Mouse (Mus musculus) liver, adult 2 months (tissue): ENCODE measurements around the gene Megf11. TPM values are rescaled to one million over a fixed set of nuclear protein-coding genes. Genes with fewer than 3 reads are reported as not detected.

Experiments
- DNase-seq: peaks from one replicate; pipeline ENCODE4 v3.0.0-alpha.2; 2011; ENCODE audit warnings: low read depth, low spot score; ENCODE audit errors: extremely low read depth
- H3K27ac ChIP-seq: fragments of 200-500 bp; replicated peaks from 2 replicates; pipeline ENCODE4 v1.5.1; 2012; ENCODE audit warnings: low read depth, mild to moderate bottlenecking, control low read depth, inconsistent platforms, low read length; ENCODE audit not compliant: insufficient read depth
- H3K27me3 ChIP-seq: fragments of 200-500 bp; 2 replicates; pipeline ENCODE4 v1.6.1; 2012; ENCODE audit warnings: mild to moderate bottlenecking, moderate library complexity, low read length, inconsistent platforms; ENCODE audit not compliant: control insufficient read depth, insufficient read depth
- H3K36me3 ChIP-seq: fragments of 200-500 bp; 2 replicates; pipeline ENCODE4 v1.6.1; 2012; ENCODE audit warnings: low read length, inconsistent platforms; ENCODE audit not compliant: control insufficient read depth, insufficient read depth
- H3K4me1 ChIP-seq: fragments of 200-500 bp; 2 replicates; pipeline ENCODE4 v1.6.1; 2011; ENCODE audit warnings: low read length; ENCODE audit not compliant: control insufficient read depth, insufficient read depth
- H3K4me3 ChIP-seq: fragments of 200-500 bp; 2 replicates; pipeline ENCODE4 v1.5.1; 2011; ENCODE audit warnings: low read depth, mild to moderate bottlenecking, control low read depth, low read length, moderate library complexity; ENCODE audit not compliant: insufficient read depth
- H3K79me2 ChIP-seq: fragments of 200-500 bp; 2 replicates; pipeline ENCODE4 v1.6.1; 2012; ENCODE audit warnings: inconsistent platforms, mild to moderate bottlenecking, low read length, moderate library complexity; ENCODE audit not compliant: control insufficient read depth, insufficient read depth
- H3K9ac ChIP-seq: fragments of 200-500 bp; 2 replicates; pipeline ENCODE4 v1.6.1; 2012; ENCODE audit warnings: low read depth, mild to moderate bottlenecking, control low read depth, inconsistent platforms, low read length
- CTCF ChIP-seq: fragments of 200-500 bp; IDR thresholded peaks from 2 replicates; pipeline ENCODE4 v1.5.1; 2011; ENCODE audit warnings: low read depth, low read length, control low read depth
- POLR2A ChIP-seq: fragments of 200-500 bp; IDR thresholded peaks from 2 replicates; pipeline ENCODE4 v1.6.1; 2011; ENCODE audit warnings: low read length, control low read depth; ENCODE audit not compliant: insufficient read depth; ENCODE audit errors: extremely low read depth
- WGBS: fragments of 180-500 bp; shearing (Covaris S2); methylation state at CpG from one replicate; pipeline ENCODE4 v1.1.7; 2018; 5-methylcytosine and 5-hydroxymethylcytosine counted together
- polyA plus RNA-seq: library from polyadenylated mRNA; depleted of rRNA; stranded (reverse); fragments of >200 nt; gene quantifications from 2 replicates; pipeline ENCODE4 v1.2.3, GENCODE M21; 2012
- total RNA-seq: library from RNA; depleted of rRNA; stranded (reverse); fragments of >200 nt; gene quantifications from 2 replicates; pipeline ENCODE4 v1.2.3, GENCODE M21; 2014

Gene Megf11
- total and polyA plus RNA-seq, 2 experiments: 0.09 to 0.13 TPM

DNA sequence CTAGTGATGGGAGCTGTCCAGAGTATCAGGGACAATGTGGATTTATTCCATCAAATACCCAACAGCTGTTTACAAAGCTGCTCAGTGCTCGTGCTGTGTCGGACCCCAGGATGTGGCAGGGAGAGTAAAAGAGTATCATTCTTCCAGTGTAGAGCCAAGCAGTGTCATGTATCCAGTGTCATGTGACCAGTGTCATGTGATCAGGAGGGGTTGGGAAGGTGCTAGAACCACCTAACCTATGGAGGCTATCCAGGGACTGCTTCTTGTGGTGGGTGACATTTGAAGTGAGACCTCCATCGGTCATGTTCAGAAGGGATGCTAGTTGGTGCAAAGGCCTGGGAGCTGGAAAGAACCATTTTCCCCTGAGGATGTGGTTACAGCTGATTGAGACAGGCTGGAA is 146.5 kb downstream of the Megf11 start:
- Histone ChIP-seq H3K79me2 (no peaks in the 10 kb centered on the region), H3K27ac (no peak overlapping the region), H3K4me3 (no peak overlapping the region), H3K36me3 (no peaks in the 10 kb centered on the region), H3K4me1 (no peaks in the 10 kb centered on the region), H3K27me3 (no peaks in the 10 kb centered on the region), H3K9ac (no peak overlapping the region)
- TF ChIP-seq CTCF (no peak), POLR2A (no peak)
- WGBS: 95% methylated on average over 3 of the region's 3 CpGs
- no peak for DNase-seq

DNA sequence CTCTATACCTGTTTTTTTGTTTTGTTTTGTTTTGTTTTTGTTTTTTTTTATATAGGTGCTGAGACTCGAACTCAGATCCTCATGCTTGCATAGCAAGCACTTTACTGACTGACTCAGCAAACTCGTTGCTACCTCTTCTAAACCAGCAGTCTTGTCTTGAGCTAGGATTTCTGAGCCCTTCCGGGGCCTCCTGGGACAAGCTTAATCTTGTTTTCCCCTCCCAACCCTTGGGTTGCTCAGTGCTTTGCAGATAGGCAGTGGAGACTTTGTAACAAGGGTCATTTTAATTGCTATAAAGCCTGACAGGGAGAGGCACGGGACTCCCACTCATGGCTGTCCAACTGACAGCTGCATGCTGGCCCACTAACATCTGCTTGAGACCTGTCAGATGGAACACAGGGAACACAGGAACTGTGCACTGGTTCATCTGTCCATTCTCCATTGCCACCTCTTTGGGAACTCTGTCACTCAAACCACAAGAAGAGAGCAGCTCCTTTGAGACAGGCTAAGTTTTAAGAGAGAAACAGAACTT is 147.4 kb downstream of the Megf11 start:
- H3K27ac ChIP-seq: no peak overlapping the region
- TF ChIP-seq CTCF (no peak), POLR2A (no peak)
- WGBS: 80% methylated on average over 4 of the region's 4 CpGs
- H3K4me1 ChIP-seq: no peaks in the 10 kb centered on the region
- no peaks in the 10 kb centered on the region for H3K27me3 ChIP-seq
- no peak overlapping the region for H3K4me3 ChIP-seq
- no peaks in the 10 kb centered on the region for H3K36me3 ChIP-seq
- no peaks in the 10 kb centered on the region for H3K79me2 ChIP-seq
- no peak for DNase-seq
- H3K9ac ChIP-seq: no peak overlapping the region

DNA sequence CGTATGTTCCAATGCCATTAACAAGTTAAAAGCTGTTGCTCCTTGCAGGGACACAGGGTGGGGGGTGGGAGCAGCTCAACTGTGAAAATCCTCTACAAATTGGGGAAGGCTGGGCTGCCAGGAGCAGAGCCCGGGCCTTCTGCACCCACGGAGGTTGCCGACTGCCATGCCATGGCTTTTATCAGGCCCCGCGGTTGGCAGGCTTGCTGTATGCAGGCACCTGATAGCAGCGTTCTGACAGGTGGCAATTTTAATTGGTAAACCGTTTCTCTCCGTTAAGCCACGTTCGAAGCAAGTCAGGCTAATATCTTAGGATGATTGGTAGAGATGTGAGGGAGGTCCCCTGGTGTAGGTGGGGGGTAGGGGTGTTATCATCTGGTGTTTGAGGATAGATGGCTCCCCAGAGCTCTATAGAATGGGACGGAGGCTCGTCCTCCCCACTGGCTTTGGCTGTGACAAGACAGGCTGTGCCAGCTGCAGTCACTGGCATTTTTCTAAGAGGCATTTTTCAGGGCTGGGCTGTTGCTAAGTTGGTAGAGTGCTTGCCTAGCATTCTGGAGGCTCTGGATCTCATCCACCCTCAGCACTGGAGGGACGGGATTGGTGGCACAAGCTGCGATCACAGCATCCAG is 148.2 kb downstream of the Megf11 start:
- Histone ChIP-seq H3K4me1 (no peaks in the 10 kb centered on the region), H3K36me3 (no peaks in the 10 kb centered on the region), H3K27ac (no peak overlapping the region), H3K9ac (no peak overlapping the region), H3K79me2 (no peaks in the 10 kb centered on the region), H3K4me3 (no peak overlapping the region), H3K27me3 (no peaks in the 10 kb centered on the region)
- TF ChIP-seq CTCF: no peak
- TF ChIP-seq POLR2A: no peak
- 55% methylated on average over 15 of the region's 15 CpGs for WGBS
- no peak for DNase-seq

DNA sequence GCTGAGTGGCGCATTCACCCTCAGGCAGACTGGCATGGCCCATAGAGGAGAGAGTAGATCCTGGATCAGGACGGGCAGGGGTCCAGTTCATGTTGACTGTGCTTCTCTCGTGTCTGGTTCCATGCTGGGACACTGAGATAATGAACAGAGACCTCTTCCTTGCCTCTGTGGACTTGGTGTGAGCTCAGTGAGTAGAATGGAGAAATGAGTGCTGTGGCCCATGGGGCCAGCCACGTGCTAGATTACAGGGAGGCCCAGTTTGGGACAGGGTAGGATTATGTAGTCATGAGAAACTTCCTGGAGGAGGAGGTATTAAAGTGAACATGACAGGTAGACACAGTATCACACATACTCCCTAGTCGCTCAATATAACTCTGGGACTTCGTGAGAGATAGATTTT is 148.9 kb downstream of the Megf11 start:
- Histone ChIP-seq H3K27me3 (no peaks in the 10 kb centered on the region), H3K79me2 (no peaks in the 10 kb centered on the region), H3K27ac (no peak overlapping the region), H3K36me3 (no peaks in the 10 kb centered on the region), H3K4me3 (no peak overlapping the region), H3K4me1 (no peaks in the 10 kb centered on the region), H3K9ac (no peak overlapping the region)
- 82% methylated on average over 6 of the region's 6 CpGs for WGBS
- DNase-seq: no peak
- TF ChIP-seq CTCF (no peak), POLR2A (no peak)

DNA sequence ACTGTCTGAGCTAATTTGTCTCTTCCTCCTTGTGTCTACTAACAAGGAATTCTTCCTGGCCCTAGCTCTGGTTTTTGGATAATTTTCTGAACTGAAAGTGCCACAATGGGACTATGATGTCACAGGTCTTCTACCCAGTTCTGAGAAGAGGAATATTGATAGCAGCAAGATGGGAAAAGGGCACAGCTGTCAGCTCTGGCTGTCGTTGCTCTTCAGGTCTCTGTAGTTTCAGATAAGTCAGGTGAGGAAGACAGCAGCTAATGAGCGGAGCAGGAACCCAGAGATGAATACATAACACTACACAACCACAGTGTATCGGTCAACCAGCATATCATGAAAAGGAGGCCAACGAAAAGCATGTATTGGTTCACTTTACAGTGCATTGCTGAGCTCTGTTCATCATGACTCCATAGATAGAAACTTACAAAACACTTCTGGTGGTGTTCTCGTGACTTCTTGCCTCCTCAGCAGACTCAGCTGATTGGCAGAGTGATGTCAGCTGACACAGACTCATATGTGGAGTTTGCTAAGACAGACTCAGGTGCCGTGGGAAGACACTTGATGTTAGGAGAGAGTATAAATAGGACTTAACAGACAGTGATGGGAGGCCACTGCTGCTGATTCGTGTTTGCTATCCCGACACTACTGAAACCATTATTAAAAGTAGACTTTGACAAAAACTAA is 149.6 kb downstream of the Megf11 start:
- TF ChIP-seq POLR2A (no peak), CTCF (no peak)
- H3K79me2 ChIP-seq: no peaks in the 10 kb centered on the region
- H3K27ac ChIP-seq: no peak overlapping the region
- H3K36me3 ChIP-seq: no peaks in the 10 kb centered on the region
- H3K4me3 ChIP-seq: no peak overlapping the region
- no peaks in the 10 kb centered on the region for H3K4me1 ChIP-seq
- H3K27me3 ChIP-seq: no peaks in the 10 kb centered on the region
- no peak for DNase-seq
- no peak overlapping the region for H3K9ac ChIP-seq
- whole genome bisulfite sequencing: 94% methylated on average over 8 of the region's 8 CpGs

DNA sequence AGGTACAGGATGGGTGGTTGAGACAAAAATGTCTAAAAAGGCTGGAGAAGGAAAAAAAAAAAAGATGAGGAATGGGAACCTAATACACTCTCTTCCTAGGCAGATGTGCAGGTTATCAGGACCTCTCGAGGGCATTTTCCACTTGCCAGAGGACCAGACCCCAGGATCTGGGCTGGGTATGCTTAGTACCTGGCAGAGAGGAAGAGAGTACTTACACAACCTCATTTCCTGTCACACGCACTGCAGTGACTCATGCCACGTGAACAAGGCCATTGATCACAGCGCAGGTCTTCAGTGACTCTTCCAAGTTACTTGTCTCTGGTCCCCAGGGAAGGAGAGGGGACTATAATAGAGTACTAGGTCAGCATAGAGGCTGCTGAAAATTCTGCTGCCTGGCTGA is 152.4 kb downstream of the Megf11 start:
- 60% methylated on average over 4 of the region's 4 CpGs for WGBS
- TF ChIP-seq POLR2A (no peak), CTCF (no peak)
- H3K27me3 ChIP-seq: no peaks in the 10 kb centered on the region
- no peak overlapping the region for H3K9ac ChIP-seq
- H3K27ac ChIP-seq: no peak overlapping the region
- H3K4me1 ChIP-seq: no peaks in the 10 kb centered on the region
- H3K79me2 ChIP-seq: no peaks in the 10 kb centered on the region
- no peak overlapping the region for H3K4me3 ChIP-seq
- no peaks in the 10 kb centered on the region for H3K36me3 ChIP-seq
- no peak for DNase-seq
